In the genomic region with DNA sequence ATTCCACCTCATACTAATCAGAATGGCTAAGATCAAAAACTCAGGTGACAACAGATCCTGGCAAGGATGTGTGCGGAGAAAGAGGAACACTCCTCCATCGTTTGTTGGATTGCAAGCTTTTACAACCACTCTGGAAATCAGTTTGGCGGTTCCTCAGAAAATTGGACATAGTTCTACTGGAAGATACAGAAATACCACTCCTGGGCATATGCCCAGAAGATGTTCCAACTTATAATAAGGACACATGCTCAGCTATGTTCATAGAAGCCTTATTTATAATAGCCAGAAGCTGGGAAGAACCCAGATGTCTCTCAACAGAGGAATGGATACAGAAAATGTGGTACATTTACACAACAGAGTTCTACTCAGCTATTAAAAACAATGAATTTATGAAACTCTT, we compare ENCODE assay signal across 15 mouse cellular contexts. TPM values are rescaled to one million over a fixed set of nuclear protein-coding genes. Genes with fewer than 3 reads are reported as not detected.
"Had no signal": no experiment of that assay in that cellular context is flagged by ENCODE, and none has a peak within 500 bp of the region (broad histone marks: within the 10 kb centered on the region; RNA-seq: fewer than 3 reads in every experiment).

No protein-coding gene starts in this region.

RNA-seq across cellular contexts. Expression of gene Serpinb3a, which starts 17.9 kb away (rescaled TPM):
- total RNA-seq: gastrocnemius, adult 18-20 months; gastrocnemius, adult 8-10 months; gastrocnemius, postnatal 14 days; gastrocnemius, postnatal 36 days; heart, adult 2 months; heart, postnatal 14 days; heart, postnatal 36 days; hematopoietic stem cell, adult 5-6 weeks; hindbrain, postnatal 0 days; layer of hippocampus, adult 18-20 months; layer of hippocampus, adult 8-10 months; layer of hippocampus, postnatal 10 days; layer of hippocampus, postnatal 25 days; left cerebral cortex, adult 2 months; left cerebral cortex, postnatal 10 days had no signal

RNA-seq across cellular contexts. Expression of gene Serpinb3d, which starts 49.1 kb away (rescaled TPM):
- total RNA-seq: gastrocnemius, adult 18-20 months; gastrocnemius, adult 8-10 months; gastrocnemius, postnatal 14 days; gastrocnemius, postnatal 36 days; heart, adult 2 months; heart, postnatal 14 days; heart, postnatal 36 days; hematopoietic stem cell, adult 5-6 weeks; hindbrain, postnatal 0 days; layer of hippocampus, adult 18-20 months; layer of hippocampus, adult 8-10 months; layer of hippocampus, postnatal 10 days; layer of hippocampus, postnatal 25 days; left cerebral cortex, adult 2 months; left cerebral cortex, postnatal 10 days had no signal

RNA-seq across cellular contexts. Expression of gene Serpinb13, which starts 53.5 kb away (rescaled TPM):
- total RNA-seq: gastrocnemius, adult 18-20 months; gastrocnemius, adult 8-10 months; gastrocnemius, postnatal 14 days; gastrocnemius, postnatal 36 days; heart, adult 2 months; heart, postnatal 14 days; heart, postnatal 36 days; hematopoietic stem cell, adult 5-6 weeks; hindbrain, postnatal 0 days; layer of hippocampus, adult 18-20 months; layer of hippocampus, adult 8-10 months; layer of hippocampus, postnatal 10 days; layer of hippocampus, postnatal 25 days; left cerebral cortex, adult 2 months; left cerebral cortex, postnatal 10 days had no signal
